Mouse (Mus musculus) CH12.LX (cell line): ENCODE results near the gene Sema3b. TPM values are rescaled to one million over a fixed set of nuclear protein-coding genes. Genes with fewer than 3 reads are reported as not detected.

Experiments
- DNase-seq: peaks from one replicate; pipeline ENCODE4 v3.0.0-alpha.2; 2013; ENCODE audit errors: extremely low read depth
- H3K27ac ChIP-seq: 2 replicates; pipeline ENCODE4 v1.5.1; 2012; ENCODE audit warnings: low read depth, mild to moderate bottlenecking, control low read depth, moderate library complexity; ENCODE audit not compliant: insufficient read depth
- H3K27me3 ChIP-seq: replicated peaks from 2 replicates; pipeline ENCODE3; 2012; ENCODE audit warnings: inconsistent platforms
- H3K36me3 ChIP-seq, 2 experiments: replicated peaks in 1 of 2; 2 replicates each; pipeline versions ENCODE3 to v1.6.1; 2012; ENCODE audit warnings: inconsistent platforms in 1 of 2, low read length in 1 of 2, mild to moderate bottlenecking in 1 of 2, mixed read lengths in 1 of 2, moderate library complexity in 1 of 2; ENCODE audit not compliant: control insufficient read depth in 1 of 2, insufficient read depth in 1 of 2
- H3K4me1 ChIP-seq, 2 experiments: 2 replicates each; pipeline ENCODE4 v1.6.1; 2012; ENCODE audit warnings: inconsistent platforms in 1 of 2, moderate library complexity in 1 of 2; ENCODE audit not compliant: insufficient read depth in 2 of 2, control insufficient read depth in 1 of 2
- H3K4me2 ChIP-seq: 2 replicates; pipeline ENCODE4 v1.6.1; 2012; ENCODE audit warnings: low read depth, mild to moderate bottlenecking, control low read depth; ENCODE audit not compliant: poor library complexity, insufficient read depth, severe bottlenecking
- H3K4me3 ChIP-seq, 3 experiments: fragments of 150-350 bp in 1 of 3; sonication (generic) in 1 of 3; replicated peaks in 1 of 3; 2 replicates each; pipeline versions ENCODE3 to v1.5.1; 2011 to 2012; ENCODE audit warnings: low read depth in 2 of 3, low read length in 2 of 3, mild to moderate bottlenecking in 2 of 3, moderate library complexity in 2 of 3, control low read depth in 1 of 3, improper control_type of control experiment in 1 of 3, inconsistent platforms in 1 of 3, mixed read lengths in 1 of 3; ENCODE audit not compliant: poor library complexity in 1 of 3
- H3K79me2 ChIP-seq: replicated peaks from 2 replicates; pipeline ENCODE4 v1.6.1; 2012; ENCODE audit warnings: mild to moderate bottlenecking, moderate library complexity; ENCODE audit not compliant: control insufficient read depth, poor library complexity, insufficient read depth, severe bottlenecking; ENCODE audit errors: extremely low read depth
- H3K9ac ChIP-seq: 2 replicates; pipeline ENCODE4 v1.6.1; 2012; ENCODE audit warnings: low read depth, mild to moderate bottlenecking, control low read depth, moderate library complexity; ENCODE audit not compliant: insufficient read depth
- H3K9me3 ChIP-seq: replicated peaks from 2 replicates; pipeline ENCODE3; 2012; ENCODE audit warnings: low read length, inconsistent platforms, mixed read lengths
- BHLHE40 ChIP-seq: IDR thresholded peaks from 2 replicates; pipeline ENCODE4 v1.6.1; 2011; ENCODE audit warnings: mild to moderate bottlenecking, low read depth, low read length, improper control_type of control experiment
- CHD1 ChIP-seq: IDR thresholded peaks from 2 replicates; pipeline ENCODE4 v1.6.1; 2012; ENCODE audit warnings: low read depth, low read length, improper control_type of control experiment, inconsistent platforms
- CHD2 ChIP-seq: IDR thresholded peaks from 2 replicates; pipeline ENCODE4 v1.6.1; 2011; ENCODE audit warnings: low read length, improper control_type of control experiment
- CTCF ChIP-seq, 2 experiments: IDR thresholded peaks in 1 of 2; conservative IDR thresholded peaks in 1 of 2; 2 replicates each; pipeline ENCODE4 v1.5.1; 2011 to 2012; ENCODE audit warnings: low read depth in 2 of 2, low read length in 2 of 2, improper control_type of control experiment in 1 of 2, inconsistent platforms in 1 of 2, mild to moderate bottlenecking in 1 of 2, moderate library complexity in 1 of 2
- E2F4 ChIP-seq: IDR thresholded peaks from 2 replicates; pipeline ENCODE4 v1.6.1; 2011; ENCODE audit warnings: low read depth, low read length, improper control_type of control experiment; ENCODE audit not compliant: insufficient replicate concordance
- ELF1 ChIP-seq: IDR thresholded peaks from 2 replicates; pipeline ENCODE4 v1.6.1; 2014; ENCODE audit warnings: low read depth, mild to moderate bottlenecking, inconsistent platforms, low read length, improper control_type of control experiment
- EP300 ChIP-seq: IDR thresholded peaks from 2 replicates; pipeline ENCODE4 v1.6.1; 2011; ENCODE audit warnings: low read length, improper control_type of control experiment
- ETS1 ChIP-seq: conservative IDR thresholded peaks from 2 replicates; pipeline ENCODE4 v1.6.1; 2012; ENCODE audit warnings: low read depth, mild to moderate bottlenecking, inconsistent platforms, low read length, improper control_type of control experiment, moderate library complexity
- GABPA ChIP-seq: IDR thresholded peaks from 2 replicates; pipeline ENCODE4 v1.6.1; 2012; ENCODE audit warnings: low read depth, low read length, improper control_type of control experiment, inconsistent platforms; ENCODE audit not compliant: insufficient replicate concordance
- HCFC1 ChIP-seq: IDR thresholded peaks from 2 replicates; pipeline ENCODE4 v1.6.1; 2012; ENCODE audit warnings: low read depth, mild to moderate bottlenecking, inconsistent platforms, low read length, improper control_type of control experiment
- JUN ChIP-seq: IDR thresholded peaks from 2 replicates; pipeline ENCODE4 v1.6.1; 2011; ENCODE audit warnings: low read depth, mild to moderate bottlenecking, low read length, improper control_type of control experiment, moderate library complexity; ENCODE audit not compliant: insufficient read depth
- JUND ChIP-seq: conservative IDR thresholded peaks from 2 replicates; pipeline ENCODE4 v1.6.1; 2011; ENCODE audit warnings: low read depth, low read length, improper control_type of control experiment
- KAT2A ChIP-seq: IDR thresholded peaks from 2 replicates; pipeline ENCODE4 v1.6.1; 2012; ENCODE audit warnings: low read length, improper control_type of control experiment, inconsistent platforms; ENCODE audit not compliant: insufficient replicate concordance
- MAFK ChIP-seq: IDR thresholded peaks from 2 replicates; pipeline ENCODE4 v1.6.1; 2011; ENCODE audit warnings: low read length, improper control_type of control experiment; ENCODE audit not compliant: insufficient replicate concordance
- MAX ChIP-seq: IDR thresholded peaks from 2 replicates; pipeline ENCODE4 v1.6.1; 2011; ENCODE audit warnings: low read length, improper control_type of control experiment
- MAZ ChIP-seq: IDR thresholded peaks from 2 replicates; pipeline ENCODE4 v1.6.1; 2012; ENCODE audit warnings: low read depth, mild to moderate bottlenecking, inconsistent platforms, low read length, improper control_type of control experiment, moderate library complexity
- MEF2A ChIP-seq: IDR thresholded peaks from 2 replicates; pipeline ENCODE4 v1.6.1; 2014; ENCODE audit warnings: low read depth, mild to moderate bottlenecking, inconsistent platforms, low read length, improper control_type of control experiment, borderline replicate concordance
- MXI1 ChIP-seq: IDR thresholded peaks from 2 replicates; pipeline ENCODE4 v1.6.1; 2011; ENCODE audit warnings: mild to moderate bottlenecking, low read depth, low read length, improper control_type of control experiment
- MYC ChIP-seq: IDR thresholded peaks from 2 replicates; pipeline ENCODE4 v1.6.1; 2011; ENCODE audit warnings: low read depth, mild to moderate bottlenecking, improper control_type of control experiment, low read length
- NRF1 ChIP-seq: IDR thresholded peaks from 2 replicates; pipeline ENCODE4 v1.6.1; 2014; ENCODE audit warnings: low read depth, mild to moderate bottlenecking, inconsistent platforms, low read length, improper control_type of control experiment, moderate library complexity
- PAX5 ChIP-seq: IDR thresholded peaks from 2 replicates; pipeline ENCODE4 v1.6.1; 2012; ENCODE audit warnings: low read length, inconsistent platforms, mixed read lengths
- POLR2A ChIP-seq: IDR thresholded peaks from 2 replicates; pipeline ENCODE4 v1.6.1; 2011; ENCODE audit warnings: low read depth, mild to moderate bottlenecking, improper control_type of control experiment, low read length
- POLR2AphosphoS2 ChIP-seq: IDR thresholded peaks from 2 replicates; pipeline ENCODE4 v1.6.1; 2011; ENCODE audit warnings: low read depth, low read length, improper control_type of control experiment
- RAD21 ChIP-seq: IDR thresholded peaks from 2 replicates; pipeline ENCODE4 v1.6.1; 2011; ENCODE audit warnings: low read depth, mild to moderate bottlenecking, low read length, improper control_type of control experiment, moderate library complexity
- SIN3A ChIP-seq: IDR thresholded peaks from 2 replicates; pipeline ENCODE4 v1.6.1; 2012; ENCODE audit warnings: low read length, improper control_type of control experiment, inconsistent platforms
- SMC3 ChIP-seq: IDR thresholded peaks from 2 replicates; pipeline ENCODE4 v1.6.1; 2011; ENCODE audit warnings: low read depth, low read length, improper control_type of control experiment
- TBP ChIP-seq: conservative IDR thresholded peaks from 2 replicates; pipeline ENCODE4 v1.6.1; 2011; ENCODE audit warnings: low read depth, low read length, improper control_type of control experiment
- TCF12 ChIP-seq: IDR thresholded peaks from 2 replicates; pipeline ENCODE4 v1.6.1; 2014; ENCODE audit warnings: low read depth, mild to moderate bottlenecking, inconsistent platforms, low read length, improper control_type of control experiment
- UBTF ChIP-seq: IDR thresholded peaks from 2 replicates; pipeline ENCODE4 v1.6.1; 2012; ENCODE audit warnings: low read depth, mild to moderate bottlenecking, inconsistent platforms, low read length, improper control_type of control experiment, moderate library complexity
- USF1 ChIP-seq: IDR thresholded peaks from 2 replicates; pipeline ENCODE4 v1.6.1; 2014; ENCODE audit warnings: low read depth, mild to moderate bottlenecking, inconsistent platforms, low read length, improper control_type of control experiment
- USF2 ChIP-seq: conservative IDR thresholded peaks from 2 replicates; pipeline ENCODE4 v1.6.1; 2011; ENCODE audit warnings: low read depth, low read length, improper control_type of control experiment
- ZKSCAN1 ChIP-seq: IDR thresholded peaks from 2 replicates; pipeline ENCODE4 v1.6.1; 2012; ENCODE audit warnings: low read depth, inconsistent platforms, low read length, improper control_type of control experiment, borderline replicate concordance
- ZMIZ1 ChIP-seq: IDR thresholded peaks from 2 replicates; pipeline ENCODE4 v1.6.1; 2012; ENCODE audit warnings: low read depth, mild to moderate bottlenecking, inconsistent platforms, low read length, improper control_type of control experiment
- ZNF384 ChIP-seq: IDR thresholded peaks from 2 replicates; pipeline ENCODE4 v1.6.1; 2012; ENCODE audit warnings: low read depth, low read length, improper control_type of control experiment, inconsistent platforms
- dilution Hi-C: fragments of 300-500 bp; cut with MboI; formaldehyde crosslinking; loops from 2 replicates; pipeline ENCODE4 v1.14.3; 2020; ENCODE audit warnings: low sequenced_read_pairs; ENCODE audit not compliant: extremely low pct_unique_long_range_greater_than_20kb, extremely low pct_ligation_motif_present
- in situ Hi-C: fragments of 300-500 bp; cut with MboI; formaldehyde crosslinking; loops from 3 replicates; pipeline ENCODE4 v1.14.3; 2019; ENCODE audit warnings: low sequenced_read_pairs, low pct_ligation_motif_present, low pct_unique_long_range_greater_than_20kb, mixed read lengths
- polyA plus RNA-seq: library from polyadenylated mRNA; unstranded; fragments of >175 nt; gene quantifications from 2 replicates; pipeline ENCODE4 v1.2.1, GENCODE M21; 2012; ENCODE audit warnings: low read depth; ENCODE audit not compliant: insufficient read length
- total RNA-seq, 2 experiments: library from RNA; depleted of rRNA; stranded (reverse); fragments of 300-350 nt in 1 of 2; fragments of >200 nt in 1 of 2; gene quantifications; 2 replicates each; pipeline ENCODE4 v1.2.3; 2012 to 2014

Sema3b gene
- total and polyA plus RNA-seq, 3 experiments, result 4.3 to 11.6 (median 8.0) TPM

GRCm38 (mm10) chr9:107569270-107569669 is 39.8 kb downstream of the Sema3b start (continued):
- TF ChIP-seq CHD1 (no peak), CTCF (conservative IDR thresholded peaks at IDR 0.05 in 1 of 2, IDR thresholded peaks at IDR 0.05 in 1 of 2; ENCODE audit: low read depth in 2 of 2, low read length in 2 of 2) (no peak), JUN (no peak), RAD21 (no peak), EP300 (no peak), ZKSCAN1 (no peak), ZMIZ1 (no peak), MXI1 (peak; percentile 96), POLR2AphosphoS2 (no peak)

GRCm38 (mm10) chr9:107568331-107569261 is 40.4 kb downstream of the Sema3b start:
- no peaks in the 10 kb centered on the region for H3K9me3 ChIP-seq
- H3K4me3 ChIP-seq, result peak overlapping the region; percentile 80 to 83 (median 80)
- H3K27me3 ChIP-seq, result no peaks in the 10 kb centered on the region
- H3K79me2 ChIP-seq, result peaks cover 5% of the 10 kb centered on the region
- no peak overlapping the region for H3K27ac ChIP-seq
- H3K4me2 ChIP-seq, result peak overlapping the region; percentile 86
- in situ Hi-C loops (no loop called here), dilution Hi-C loops (no loop called here)
- H3K4me1 ChIP-seq, result peaks cover 23 to 54% of the 10 kb centered on the region in 2 experiments
- H3K9ac ChIP-seq, result peak overlapping the region; percentile 79
- peak; percentile 84 for DNase-seq
- peaks cover 39 to 61% of the 10 kb centered on the region in 2 experiments for H3K36me3 ChIP-seq
- peak; percentile 41; the same call in 1 of the 2 replicates for TF ChIP-seq TCF12
- no peak for TF ChIP-seq ZNF384
- TF ChIP-seq KAT2A, result no peak
- no peak for TF ChIP-seq E2F4
- no peak for TF ChIP-seq ELF1
- TF ChIP-seq ZKSCAN1, result no peak
- TF ChIP-seq ZMIZ1, result no peak
- TF ChIP-seq GABPA, result no peak
- TF ChIP-seq JUN, result no peak
- TF ChIP-seq PAX5, result no peak
- no peak for TF ChIP-seq JUND
- TF ChIP-seq CHD2, result no peak
- no peak for TF ChIP-seq MYC
- no peak for TF ChIP-seq CTCF (conservative IDR thresholded peaks at IDR 0.05 in 1 of 2, IDR thresholded peaks at IDR 0.05 in 1 of 2; ENCODE audit: low read depth in 2 of 2, low read length in 2 of 2)
- no peak for TF ChIP-seq MAFK
- no peak for TF ChIP-seq BHLHE40
- no peak for TF ChIP-seq USF2
- no peak for TF ChIP-seq MEF2A
- TF ChIP-seq SIN3A, result peak; percentile 99
- TF ChIP-seq POLR2A, result peak; percentile 73
- TF ChIP-seq RAD21, result no peak
- TF ChIP-seq CHD1, result peak; percentile 99
- TF ChIP-seq SMC3, result no peak
- no peak for TF ChIP-seq UBTF
- peak; percentile 74 for TF ChIP-seq HCFC1
- no peak for TF ChIP-seq MAZ
- no peak for TF ChIP-seq EP300
- TF ChIP-seq TBP, result peak; percentile 42; the same call in 1 of the 2 replicates
- TF ChIP-seq MAX, result 0 out of 2 replicates have a peak, but pooled peaks have one; percentile 5
- TF ChIP-seq USF1, result no peak
- no peak for TF ChIP-seq MXI1
- TF ChIP-seq ETS1, result no peak
- no peak for TF ChIP-seq NRF1
